Mouse (Mus musculus) megakaryocyte, embryonic 14.5 days (primary cell): ENCODE data around the gene Serp1.

Experiments
- FLI1 ChIP-seq: IDR thresholded peaks from 2 replicates; pipeline ENCODE4 v1.6.1; 2012; ENCODE audit warnings: low read length, inconsistent platforms, mixed read lengths
- GATA1 ChIP-seq: IDR thresholded peaks from 3 replicates; pipeline ENCODE4 v1.6.1; 2012; ENCODE audit warnings: mixed read lengths, low read length, inconsistent platforms, borderline replicate concordance

GRCm38 (mm10) chr3:58490787-58491186 is 34.9 kb downstream of the Serp1 start:
- TF ChIP-seq GATA1 (no peak), FLI1 (no peak)
